Mouse (Mus musculus) neutrophil, adult 5-6 weeks (primary cell): Measurements from ENCODE around the gene Rbm6. TPM values are rescaled to one million over a fixed set of nuclear protein-coding genes. Genes with fewer than 3 reads are reported as not detected.

Experiments
- ATAC-seq: fragments of 151-379, 151-347 bp; 2 replicates; pipeline ENCODE4 v1.8.0; 2017; ENCODE audit warnings: mild to moderate bottlenecking, moderate TSS enrichment; ENCODE audit not compliant: insufficient number of reproducible peaks, poor library complexity, low FRiP score, severe bottlenecking; ENCODE audit errors: extremely low read depth
- total RNA-seq: library from RNA; stranded (forward); fragments of 200-1000 nt; gene quantifications from 2 replicates; pipeline ENCODE4 v1.2.3, GENCODE M21; 2017

The Rbm6 gene
- total RNA-seq, 1 experiment from 2014 or later: 218 TPM

- peak; percentile 9; the same call in 1 of the 2 replicates for ATAC-seq
Measured at GRCm38 (mm10) chr9:107888267-107888850, 15.3 kb upstream of the Rbm6 start.

GRCm38 (mm10) chr9:107887804-107888266 is 14.8 kb upstream of the Rbm6 start, which contains the start of gene Mon1a:
Mon1a (plus strand) TSS chr9:107888151.
- ATAC-seq: peak; percentile 89

- ATAC-seq: no peak
Measured at GRCm38 (mm10) chr9:107880411-107880810, 7.4 kb upstream of the Rbm6 start.

- peak; percentile 99 for ATAC-seq
Measured at GRCm38 (mm10) chr9:107872350-107873098, 513 bp downstream of the Rbm6 start.

GRCm38 (mm10) chr9:107866081-107866480 is 7.0 kb downstream of the Rbm6 start:
- ATAC-seq: no peak

GRCm38 (mm10) chr9:107864493-107864892 is 8.5 kb downstream of the Rbm6 start:
- ATAC-seq: no peak

GRCm38 (mm10) chr9:107858343-107858742 is 14.7 kb downstream of the Rbm6 start:
- ATAC-seq: no peak

- ATAC-seq: no peak
Measured at GRCm38 (mm10) chr9:107848922-107849321, 24.1 kb downstream of the Rbm6 start.

- no peak for ATAC-seq
Measured at GRCm38 (mm10) chr9:107842709-107843108, 30.3 kb downstream of the Rbm6 start.

GRCm38 (mm10) chr9:107838869-107839268 is 34.2 kb downstream of the Rbm6 start:
- ATAC-seq: no peak

GRCm38 (mm10) chr9:107833826-107834225 is 39.2 kb downstream of the Rbm6 start:
- ATAC-seq: no peak

- no peak for ATAC-seq
Measured at GRCm38 (mm10) chr9:107831765-107832164, 41.3 kb downstream of the Rbm6 start.

GRCm38 (mm10) chr9:107812132-107812531 is 60.9 kb downstream of the Rbm6 start:
- ATAC-seq: no peak

- no peak for ATAC-seq
Measured at GRCm38 (mm10) chr9:107810985-107811384, 62.1 kb downstream of the Rbm6 start.

- ATAC-seq: no peak
Measured at GRCm38 (mm10) chr9:107791714-107792113, 81.3 kb downstream of the Rbm6 start.

- no peak for ATAC-seq
Measured at GRCm38 (mm10) chr9:107782536-107783203, 90.4 kb downstream of the Rbm6 start.

- no peak for ATAC-seq
Measured at GRCm38 (mm10) chr9:107776809-107777208, 96.2 kb downstream of the Rbm6 start.

- no peak for ATAC-seq
Measured at GRCm38 (mm10) chr9:107774411-107774810, 98.6 kb downstream of the Rbm6 start.

GRCm38 (mm10) chr9:107771782-107772181 is 101.3 kb downstream of the Rbm6 start:
- no peak for ATAC-seq
